Mouse (Mus musculus) myocyte (in vitro differentiated cells): ENCODE results near the gene Rdm1. TPM values are rescaled to one million over a fixed set of nuclear protein-coding genes. Genes with fewer than 3 reads are reported as not detected.
"Not testable (repeated sequence)": the region's sequence is repeated elsewhere in the genome, so short reads cannot be mapped to it uniquely, and the experiment has no call there.

Source experiments
- H3K27me3 ChIP-seq: one replicate; pipeline ENCODE4 v1.6.1; 2011; ENCODE audit not compliant: control insufficient read depth, insufficient read depth, insufficient read length
- H3K36me3 ChIP-seq: one replicate; pipeline ENCODE4 v1.6.1; 2011; ENCODE audit not compliant: control insufficient read depth, insufficient read depth
- H3K4me2 ChIP-seq: one replicate; pipeline ENCODE4 v1.6.1; 2011; ENCODE audit warnings: low read depth, control low read depth
- H3K4me3 ChIP-seq: one replicate; pipeline ENCODE4 v1.5.1; 2011; ENCODE audit warnings: mild to moderate bottlenecking, control low read depth, moderate library complexity
- H3K79me2 ChIP-seq: one replicate; pipeline ENCODE4 v1.6.1; 2011; ENCODE audit not compliant: control insufficient read depth, insufficient read depth
- H3ac ChIP-seq: one replicate; pipeline ENCODE4 v1.6.1; 2011; ENCODE audit not compliant: control insufficient read depth, insufficient read length
- CEBPB ChIP-seq: IDR thresholded peaks from 2 replicates; pipeline ENCODE4 v1.6.1; 2011; ENCODE audit warnings: mild to moderate bottlenecking, moderate library complexity; ENCODE audit not compliant: poor library complexity, insufficient read depth, severe bottlenecking
- E2F4 ChIP-seq: IDR thresholded peaks from one replicate; pipeline ENCODE4 v1.6.1; 2011; ENCODE audit warnings: mild to moderate bottlenecking, control low read depth, moderate library complexity; ENCODE audit not compliant: insufficient read depth
- MAX ChIP-seq: IDR thresholded peaks from one replicate; pipeline ENCODE4 v1.6.1; 2011; ENCODE audit warnings: low read depth, mild to moderate bottlenecking, control low read depth
- MYOD1 ChIP-seq, 3 experiments: IDR thresholded peaks; one replicate each; pipeline ENCODE4 v1.6.1; 2011; ENCODE audit warnings: control low read depth in 2 of 3, low read depth in 2 of 3, mild to moderate bottlenecking in 2 of 3, moderate library complexity in 1 of 3; ENCODE audit not compliant: insufficient read length in 2 of 3, control insufficient read depth in 1 of 3
- MYOG ChIP-seq, 3 experiments: IDR thresholded peaks; one replicate each; pipeline ENCODE4 v1.6.1; 2011; ENCODE audit warnings: control low read depth in 2 of 3, low read depth in 2 of 3, mild to moderate bottlenecking in 2 of 3; ENCODE audit not compliant: insufficient read length in 2 of 3, control insufficient read depth in 1 of 3, insufficient read depth in 1 of 3
- POLR2A ChIP-seq: IDR thresholded peaks from one replicate; pipeline ENCODE4 v1.6.1; 2011; ENCODE audit warnings: low read depth, mild to moderate bottlenecking, control low read depth, moderate library complexity; ENCODE audit not compliant: insufficient read length
- POLR2AphosphoS2 ChIP-seq: IDR thresholded peaks from one replicate; pipeline ENCODE4 v1.6.1; 2011; ENCODE audit warnings: low read depth, control low read depth; ENCODE audit not compliant: insufficient read length
- REST ChIP-seq: IDR thresholded peaks from one replicate; pipeline ENCODE4 v1.6.1; 2011; ENCODE audit warnings: mild to moderate bottlenecking, control low read depth, moderate library complexity; ENCODE audit not compliant: insufficient read depth, insufficient read length
- SRF ChIP-seq: IDR thresholded peaks from one replicate; pipeline ENCODE4 v1.6.1; 2011; ENCODE audit warnings: low read depth; ENCODE audit not compliant: control insufficient read depth, insufficient read length
- TCF12 ChIP-seq: IDR thresholded peaks from one replicate; pipeline ENCODE4 v1.6.1; 2011; ENCODE audit warnings: mild to moderate bottlenecking, control low read depth; ENCODE audit not compliant: poor library complexity, insufficient read depth, severe bottlenecking
- TCF3 ChIP-seq: IDR thresholded peaks from one replicate; pipeline ENCODE4 v1.6.1; 2011; ENCODE audit warnings: low read depth, control low read depth; ENCODE audit not compliant: insufficient read length
- USF1 ChIP-seq: IDR thresholded peaks from one replicate; pipeline ENCODE4 v1.6.1; 2011; ENCODE audit warnings: low read depth, mild to moderate bottlenecking, control low read depth, moderate library complexity
- polyA plus RNA-seq: library from polyadenylated mRNA; unstranded; fragments of >200 nt; fragmentation: generic; extraction: Trizol; gene quantifications from one replicate; pipeline ENCODE4 v1.2.1, GENCODE M21; 2012; ENCODE audit warnings: missing spikeins

Rdm1 gene
- polyA plus RNA-seq, 1 experiment: 8.5 TPM

GRCm38 (mm10) chr11:101599156-101599555, 27.8 kb upstream of the Rdm1 start, which contains the start of gene Gm11634:
TSS of gene Gm11634 (minus strand) at chr11:101599256.
- TF ChIP-seq TCF12: no peak
- no peak for TF ChIP-seq REST
- TF ChIP-seq POLR2A: no peak
- no peak for TF ChIP-seq CEBPB
- no peak within 1 kb of the TSS for H3ac ChIP-seq
- no peak within 1 kb of the TSS for H3K4me3 ChIP-seq
- H3K4me2 ChIP-seq: no peak within 1 kb of the TSS
- H3K79me2 ChIP-seq: no peaks in the 10 kb centered on the region
- H3K36me3 ChIP-seq: no peaks in the 10 kb centered on the region
- H3K27me3 ChIP-seq: peaks cover 32% of the 10 kb centered on the region

DNA sequence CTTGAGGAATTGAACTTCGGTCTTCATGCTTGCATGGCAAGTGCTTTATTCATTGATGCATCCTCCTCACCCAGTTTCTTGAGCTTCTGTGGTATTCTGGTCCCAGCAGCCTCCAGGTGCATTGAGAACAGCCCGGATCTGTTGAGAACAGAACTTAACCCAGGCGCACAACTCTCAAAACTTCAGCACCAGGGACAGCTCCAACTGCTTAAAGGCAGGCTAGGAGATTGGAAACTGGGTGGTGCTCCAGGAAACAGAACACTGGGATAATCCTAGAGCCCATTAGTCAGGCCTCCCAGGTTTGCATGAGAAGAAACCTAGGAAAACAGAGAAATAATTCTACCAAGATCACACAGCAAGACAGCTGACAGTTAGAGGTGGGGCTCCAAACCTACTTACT, 24.5 kb upstream of the Rdm1 start:
- Histone ChIP-seq H3K36me3 (no peaks in the 10 kb centered on the region), H3K27me3 (peaks cover 23% of the 10 kb centered on the region), H3K79me2 (no peaks in the 10 kb centered on the region), H3K4me3 (no peak overlapping the region), H3K4me2 (no peak overlapping the region), H3ac (no peak overlapping the region)
- no peak for TF ChIP-seq TCF12
- peak; percentile 82 for TF ChIP-seq REST
- TF ChIP-seq SRF: no peak
- TF ChIP-seq CEBPB: no peak
- TF ChIP-seq MAX: no peak
- TF ChIP-seq TCF3: no peak

DNA sequence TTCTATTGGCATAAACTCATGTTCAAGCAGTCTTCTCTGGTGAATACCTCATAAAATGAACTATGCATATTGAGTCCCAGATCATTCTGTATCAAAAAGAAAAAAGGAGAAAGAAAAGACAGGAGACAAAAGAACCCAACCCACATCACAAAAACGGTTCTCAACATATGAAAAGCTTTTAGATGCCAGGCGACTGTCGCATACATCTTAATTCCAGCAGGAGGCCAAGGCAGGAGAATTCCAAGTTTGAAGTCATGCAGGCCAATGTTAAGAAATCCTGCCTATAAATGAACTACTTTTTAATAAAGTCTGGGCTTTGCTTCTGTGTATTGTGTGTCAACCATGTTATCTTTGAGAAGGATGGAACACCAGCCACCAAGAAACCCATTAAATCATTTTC, 22.9 kb upstream of the Rdm1 start:
- no peak overlapping the region for H3K4me3 ChIP-seq
- H3K27me3 ChIP-seq: peaks cover 18% of the 10 kb centered on the region
- no peaks in the 10 kb centered on the region for H3K79me2 ChIP-seq
- TF ChIP-seq USF1 (no peak), SRF (no peak), REST (no peak), TCF3 (no peak), POLR2AphosphoS2 (no peak), POLR2A (no peak), MYOG (IDR thresholded peaks at IDR 0.05; ENCODE audit: control insufficient read depth in 1 of 3, insufficient read depth in 1 of 3, insufficient read length in 2 of 3, low read depth in 2 of 3) (no peak), TCF12 (no peak), E2F4 (no peak), MAX (no peak)
- no peak overlapping the region for H3K4me2 ChIP-seq
- no peak overlapping the region for H3ac ChIP-seq
- H3K36me3 ChIP-seq: no peaks in the 10 kb centered on the region

DNA sequence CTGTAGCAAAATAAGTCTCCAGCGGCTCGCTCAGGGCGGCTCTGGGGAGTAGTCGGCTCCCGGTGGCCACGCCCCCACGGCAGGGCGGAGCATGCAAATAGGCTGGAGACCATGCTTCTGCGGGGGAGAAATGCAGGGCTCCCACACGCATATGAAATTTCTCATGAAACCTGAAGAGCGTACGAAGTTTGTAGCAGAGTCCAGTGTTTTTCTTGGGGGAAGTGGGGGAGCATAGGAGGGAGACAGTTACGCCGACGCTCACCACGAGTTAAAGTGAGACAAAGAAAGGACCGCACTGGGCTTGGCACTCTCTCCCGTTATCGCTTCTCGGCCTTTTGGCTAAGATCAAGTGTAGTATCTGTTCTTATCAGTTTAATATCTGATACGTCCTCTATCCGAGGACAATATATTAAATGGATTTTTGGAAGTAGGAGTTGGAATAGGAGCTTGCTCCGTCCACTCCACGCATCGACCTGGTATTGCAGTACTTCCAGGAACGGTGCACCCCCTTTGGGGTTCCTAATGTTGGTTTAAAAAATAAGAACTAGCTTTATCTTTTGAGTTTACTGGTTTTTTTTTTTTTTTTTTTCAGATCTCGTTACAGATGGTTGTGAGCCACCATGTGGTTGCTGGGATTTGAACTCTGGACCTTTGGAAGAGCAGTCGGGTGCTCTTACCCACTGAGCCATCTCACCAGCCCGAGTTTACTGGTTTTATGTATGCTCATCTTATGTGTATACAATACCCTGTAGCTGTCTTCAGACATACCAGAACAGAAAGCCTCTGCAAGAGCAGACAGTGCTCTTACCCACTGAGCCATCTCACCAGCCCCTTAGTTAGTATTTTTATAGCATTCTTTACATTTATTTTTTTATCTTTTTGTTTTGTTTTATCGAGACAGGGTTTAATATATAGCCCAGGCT, 22.2 kb upstream of the Rdm1 start:
- peak; percentile 17 for TF ChIP-seq POLR2A
- H3K79me2 ChIP-seq, H3K36me3 ChIP-seq, H3K4me3 ChIP-seq, H3ac ChIP-seq: not testable (repeated sequence)
- peaks cover 11% of the 10 kb centered on the region for H3K27me3 ChIP-seq
- H3K4me2 ChIP-seq: peak overlapping the region; percentile 24

GRCm38 (mm10) chr11:101607134-101607533, 19.9 kb upstream of the Rdm1 start:
- H3K4me2 ChIP-seq, H3K79me2 ChIP-seq: not testable (repeated sequence)

DNA sequence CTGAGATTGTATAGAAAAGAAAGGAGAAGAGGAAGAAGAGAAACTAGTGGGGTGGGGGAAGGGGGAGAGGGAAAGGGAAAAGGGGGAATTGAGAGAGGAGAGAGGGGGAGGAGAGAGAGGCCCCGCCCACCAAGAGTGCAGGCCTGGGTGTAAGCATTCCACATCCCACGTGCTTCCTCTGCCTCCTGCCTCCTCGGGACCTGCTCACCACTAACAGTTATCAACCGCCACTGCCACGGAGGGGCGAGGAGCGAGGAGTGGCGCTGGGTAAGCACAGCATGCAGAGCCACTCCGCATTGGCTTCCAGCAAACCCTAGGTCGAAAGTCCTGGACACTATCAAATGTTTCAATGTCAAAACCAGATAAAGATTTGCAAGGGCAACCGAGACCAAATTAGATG, 16.6 kb upstream of the Rdm1 start:
- Histone ChIP-seq H3K4me2 (no peak overlapping the region), H3K4me3 (no peak overlapping the region), H3K79me2 (no peaks in the 10 kb centered on the region), H3K36me3 (no peaks in the 10 kb centered on the region), H3ac (no peak overlapping the region), H3K27me3 (no peaks in the 10 kb centered on the region)
- no peak for TF ChIP-seq MYOD1 (IDR thresholded peaks at IDR 0.05; ENCODE audit: control insufficient read depth in 1 of 3, insufficient read length in 2 of 3, low read depth in 2 of 3)
- no peak for TF ChIP-seq CEBPB
- TF ChIP-seq SRF: no peak
- TF ChIP-seq MYOG (IDR thresholded peaks at IDR 0.05; ENCODE audit: control insufficient read depth in 1 of 3, insufficient read depth in 1 of 3, insufficient read length in 2 of 3, low read depth in 2 of 3): no peak
- TF ChIP-seq REST: no peak
- no peak for TF ChIP-seq POLR2AphosphoS2
- no peak for TF ChIP-seq USF1
- TF ChIP-seq TCF3: no peak

More at GRCm38 (mm10) chr11:101607134-101607533, 19.9 kb upstream of the Rdm1 start:
- not testable (repeated sequence) for H3K4me3 ChIP-seq, H3K36me3 ChIP-seq, H3ac ChIP-seq, H3K27me3 ChIP-seq
